Mouse (Mus musculus): Measurements from ENCODE around the gene Tns1.

- TF ChIP-seq POLR2A (IDR thresholded peaks at IDR 0.05; ENCODE audit: insufficient read depth, low read depth, low read length) (no peak), CTCF (IDR thresholded peaks at IDR 0.05; ENCODE audit: insufficient read depth, low read depth, low read length) (no peak)
Observed at GRCm38 (mm10) chr1:74029669-74030068, 94.6 kb downstream of the Tns1 start.
